Mouse (Mus musculus) cerebellum, adult 9-11 months (tissue): ENCODE measurements at regions not wholly inside any gene's neighbourhood (a gene's known extent, or its start where the extent isn't known, plus 50 kb on each side); places are given as distances from the start of the nearest gene placed in this dataset.

Source experiments
- DNase-seq: peaks from one replicate; pipeline ENCODE4 v3.0.0; 2022

DNA sequence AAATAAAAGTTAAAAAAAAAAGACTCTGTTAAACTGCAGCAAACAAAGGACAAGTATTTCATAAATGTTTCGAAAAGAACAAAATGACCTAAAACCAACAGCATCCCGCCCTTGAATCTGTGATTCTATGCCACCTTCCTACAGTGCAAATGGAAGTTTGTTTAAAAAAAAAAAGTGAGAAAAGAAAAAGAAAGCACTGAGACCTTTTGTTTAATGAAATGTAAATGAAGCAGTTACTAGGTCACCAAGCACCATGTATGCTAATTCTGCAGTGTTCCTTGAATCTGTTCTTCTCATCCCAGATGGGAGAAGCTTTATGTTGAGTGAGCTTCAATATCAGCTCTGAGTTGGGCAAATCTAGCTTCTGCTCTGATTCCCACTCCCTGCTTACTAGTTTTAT is 64.8 kb downstream of the Dnajb9 start:
- no peak for DNase-seq

DNA sequence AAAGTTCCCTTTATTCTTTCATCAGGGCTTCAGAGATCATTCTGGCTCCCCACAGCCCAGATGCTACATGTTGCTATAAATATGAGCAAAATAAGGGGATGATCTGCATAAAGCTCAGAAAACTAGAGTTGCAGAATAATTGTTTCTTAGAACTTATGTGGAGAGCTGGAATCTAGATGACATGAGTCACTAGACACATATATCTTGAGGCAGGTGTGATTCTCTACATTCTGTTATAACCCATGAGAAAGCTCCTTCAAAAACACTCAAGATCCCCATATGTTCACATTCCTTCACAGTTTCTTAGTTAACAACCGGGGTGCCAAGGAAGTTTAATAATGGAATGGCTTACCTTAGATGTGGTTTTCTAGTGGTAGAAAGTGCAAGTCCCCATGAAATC is 71.1 kb downstream of the Dnajb9 start:
- DNase-seq, result no peak

DNA sequence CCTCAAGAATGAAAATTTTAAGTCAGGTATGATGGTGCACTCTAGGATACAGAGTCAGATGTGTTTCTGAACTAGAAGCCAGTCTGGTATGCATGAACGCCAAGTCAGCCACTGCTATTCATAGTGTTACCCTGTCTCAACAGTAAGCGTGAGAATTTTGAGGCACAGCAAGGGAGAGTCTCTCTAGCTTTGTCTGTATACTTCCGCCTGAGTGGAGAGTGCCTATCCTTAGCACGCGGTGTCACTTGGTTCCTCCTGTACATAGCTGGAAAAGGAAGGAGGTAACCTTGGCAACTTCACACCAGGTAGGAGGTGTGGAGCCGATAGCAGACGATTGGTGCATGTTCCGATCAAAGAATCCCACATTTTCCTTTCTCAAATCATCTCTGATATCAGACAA is 81.3 kb downstream of the Dnajb9 start:
- no peak for DNase-seq

DNA sequence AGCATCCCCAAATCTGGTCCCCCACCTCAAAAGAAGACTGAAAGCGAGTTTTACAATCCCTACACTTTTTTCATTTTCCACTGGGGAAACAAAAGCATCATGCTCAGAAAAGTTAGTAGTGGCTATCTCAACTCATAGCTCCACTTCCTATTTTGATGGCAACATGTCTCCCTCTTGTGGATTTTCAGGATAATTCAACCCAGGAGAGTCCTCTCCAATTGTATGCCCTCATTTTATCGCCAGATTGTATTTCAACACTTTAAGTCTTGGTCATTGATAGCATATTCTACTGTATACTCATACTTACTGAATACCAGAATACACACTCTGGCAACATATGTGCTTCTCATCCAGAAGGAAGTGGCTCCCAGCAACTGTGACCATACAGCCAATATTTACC is 105.0 kb downstream of the Dnajb9 start:
- no peak for DNase-seq

DNA sequence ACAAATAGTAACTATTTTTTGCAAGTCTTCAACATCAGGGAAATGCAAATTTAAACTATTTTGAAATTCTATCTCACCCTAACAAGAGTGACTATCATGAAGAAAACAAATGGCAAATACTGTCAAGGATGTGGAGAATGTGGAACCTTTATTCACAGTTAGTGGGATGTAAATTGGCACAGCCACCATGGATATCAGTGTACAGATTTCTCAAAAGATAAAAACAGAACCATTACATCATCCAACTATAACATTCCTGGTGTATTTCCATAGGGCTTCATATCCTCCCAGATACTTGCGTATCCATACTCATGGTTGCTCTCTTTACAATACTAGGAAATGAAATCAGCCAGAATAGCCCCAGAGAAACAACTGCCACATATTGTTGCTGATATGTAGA is 110.9 kb downstream of the Dnajb9 start:
- no peak for DNase-seq

DNA sequence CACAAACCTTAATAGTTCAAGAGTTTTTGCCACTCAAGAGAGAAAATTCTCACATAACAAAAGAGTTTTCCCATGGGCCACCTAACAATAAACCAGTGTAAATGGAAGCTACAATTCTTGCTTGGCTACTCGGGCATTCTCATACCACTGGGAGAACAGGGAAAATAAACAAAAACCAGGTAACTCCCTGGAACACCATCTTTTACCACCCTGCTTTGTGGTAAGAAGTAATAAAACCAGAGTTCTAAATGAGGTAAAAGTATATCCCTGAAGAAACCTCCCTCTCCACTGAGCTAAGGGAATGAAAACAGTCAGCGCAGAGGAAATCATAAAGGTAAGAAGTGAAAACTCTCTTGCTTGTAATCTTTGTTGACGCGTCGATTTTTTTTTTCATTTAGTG is 138.4 kb downstream of the Dnajb9 start:
- DNase-seq, result no peak

DNA sequence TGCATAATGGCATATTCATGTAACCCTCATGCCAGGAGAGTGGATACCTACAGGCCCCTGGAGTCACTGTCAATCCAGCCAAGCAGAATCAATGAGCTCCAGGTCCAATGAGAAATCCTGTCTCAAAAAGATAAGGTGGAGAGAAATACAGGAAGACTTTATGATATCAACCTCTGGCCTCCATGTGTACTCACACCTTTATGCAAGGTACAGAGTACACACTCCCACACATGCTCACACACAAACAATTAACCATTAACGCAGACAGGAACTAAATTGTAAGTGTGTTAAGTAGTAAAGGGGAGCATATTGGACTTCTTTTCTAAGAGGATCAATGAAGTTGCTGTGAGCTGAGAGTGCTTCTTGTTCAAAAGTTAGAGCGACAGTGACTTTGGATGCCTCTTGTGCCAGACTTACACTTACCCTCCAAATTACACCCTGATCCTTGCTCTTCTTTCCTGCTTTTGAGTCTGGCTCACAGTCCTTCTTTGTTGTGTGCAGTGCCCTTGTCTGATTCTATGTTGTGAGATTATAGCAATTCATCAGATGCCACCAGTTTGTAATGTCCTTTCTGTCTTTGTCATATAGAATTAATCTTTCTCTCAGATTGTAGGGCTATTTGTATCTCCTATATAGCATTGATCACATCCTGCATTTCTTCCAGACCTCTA is 153.5 kb downstream of the Dnajb9 start:
- no peak for DNase-seq

DNA sequence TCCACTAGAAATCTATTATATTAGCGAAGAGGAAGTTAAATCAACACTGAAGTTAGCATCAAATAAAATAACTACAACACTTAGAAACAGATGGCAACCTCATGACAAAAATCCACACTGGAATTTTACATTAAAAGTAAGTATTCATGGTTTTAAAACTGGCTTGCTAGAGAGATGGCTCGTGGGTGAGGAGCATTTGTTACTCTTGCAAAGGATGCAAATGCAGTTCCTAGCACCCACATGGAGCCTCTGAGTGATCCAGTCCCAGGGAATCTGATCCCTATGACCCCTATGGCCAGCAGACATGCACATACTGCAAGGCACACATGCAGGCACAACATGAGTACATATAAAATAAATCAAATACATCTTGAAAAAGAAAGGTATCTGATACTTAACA is 164.3 kb downstream of the Dnajb9 start:
- no peak for DNase-seq

DNA sequence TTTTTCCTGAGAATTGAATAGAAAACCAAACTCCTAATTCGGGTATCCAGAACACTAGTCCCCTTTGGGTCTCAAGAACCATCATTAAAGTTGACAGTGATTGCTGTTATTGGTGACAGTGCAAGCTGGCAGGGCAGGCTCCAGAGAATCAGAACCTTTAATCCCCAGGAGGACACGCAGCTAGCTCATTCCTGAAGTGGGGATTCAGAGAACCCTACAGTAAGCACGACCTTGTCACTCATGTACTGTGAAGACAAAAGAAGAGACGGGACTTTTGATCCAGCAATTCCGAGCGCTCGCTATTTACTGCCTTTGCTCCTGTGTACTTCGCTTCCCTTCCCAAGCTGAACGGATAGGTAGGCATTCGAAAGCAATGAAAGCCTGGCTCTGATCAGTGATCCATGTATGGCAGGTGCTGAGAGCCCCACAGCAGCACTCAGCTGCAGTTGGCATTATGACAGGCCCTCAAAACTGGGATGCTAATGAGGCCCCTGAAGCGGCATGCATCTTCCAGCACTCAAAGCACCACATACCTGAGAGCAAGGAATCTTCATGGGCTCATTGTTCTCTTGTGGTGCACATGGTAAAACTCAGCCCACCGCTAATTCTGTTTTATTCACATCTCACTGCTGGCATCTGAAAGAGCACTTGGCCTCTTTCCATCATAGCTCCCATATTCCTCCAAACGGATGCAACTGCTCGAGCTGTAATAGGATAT is 165.6 kb downstream of the Dnajb9 start:
- no peak for DNase-seq

DNA sequence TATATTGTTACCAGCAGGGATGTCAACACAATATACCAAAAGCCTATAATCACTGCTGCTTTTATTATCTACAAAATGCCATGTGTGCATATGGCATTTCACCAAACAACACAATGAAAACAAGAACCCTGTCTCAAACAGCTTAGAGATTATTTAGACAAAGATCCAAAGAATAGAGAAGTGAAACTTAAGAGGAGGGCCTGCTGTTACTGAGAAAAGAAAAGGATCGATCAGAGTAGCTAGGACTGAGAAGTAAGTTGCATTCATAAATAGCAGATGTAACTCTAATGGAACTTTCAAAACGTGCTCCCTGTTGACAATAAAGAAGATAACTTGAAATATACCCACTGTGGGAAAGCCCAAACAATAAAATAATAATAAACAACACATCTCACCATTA is 203.3 kb downstream of the Dnajb9 start:
- DNase-seq, result no peak

DNA sequence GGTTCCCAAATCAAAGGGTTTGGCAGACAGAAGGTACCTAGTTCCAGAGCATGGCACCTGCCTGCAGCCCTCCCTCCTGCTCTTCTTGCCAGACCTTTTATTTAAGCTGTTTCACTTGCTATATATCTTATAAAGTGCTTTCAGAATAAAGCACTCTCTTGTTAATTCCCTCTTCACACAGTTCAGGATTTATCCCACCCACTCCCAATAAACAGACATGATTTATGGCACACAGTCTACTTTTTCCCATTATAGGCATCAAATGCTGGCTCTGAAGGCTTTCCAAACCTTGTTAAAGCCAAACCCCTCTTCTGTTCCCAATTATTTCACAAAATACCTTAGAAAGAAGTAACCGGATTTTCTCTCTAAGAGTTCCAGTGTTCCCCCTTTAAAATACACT is 226.6 kb downstream of the Dnajb9 start:
- DNase-seq, result no peak

DNA sequence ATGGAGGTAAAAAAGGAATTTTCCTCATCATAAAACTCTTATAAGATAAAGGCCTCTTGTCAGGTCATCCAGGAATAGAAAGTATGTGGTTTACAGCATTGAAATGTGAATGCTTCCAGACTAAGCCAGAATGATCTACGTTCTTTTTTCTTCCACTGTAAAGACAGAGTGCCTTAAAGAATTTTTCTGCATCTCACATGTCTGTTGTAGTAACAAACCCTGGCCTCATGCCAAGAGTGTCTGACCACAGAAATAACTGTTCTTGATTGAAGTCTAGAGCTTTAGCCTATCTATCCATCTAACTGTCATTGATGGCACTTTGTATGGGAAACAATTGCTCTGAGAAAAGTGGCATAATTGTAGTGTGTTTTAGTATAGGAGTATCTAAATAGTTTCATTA is 246.2 kb downstream of the Dnajb9 start:
- DNase-seq, result no peak

DNA sequence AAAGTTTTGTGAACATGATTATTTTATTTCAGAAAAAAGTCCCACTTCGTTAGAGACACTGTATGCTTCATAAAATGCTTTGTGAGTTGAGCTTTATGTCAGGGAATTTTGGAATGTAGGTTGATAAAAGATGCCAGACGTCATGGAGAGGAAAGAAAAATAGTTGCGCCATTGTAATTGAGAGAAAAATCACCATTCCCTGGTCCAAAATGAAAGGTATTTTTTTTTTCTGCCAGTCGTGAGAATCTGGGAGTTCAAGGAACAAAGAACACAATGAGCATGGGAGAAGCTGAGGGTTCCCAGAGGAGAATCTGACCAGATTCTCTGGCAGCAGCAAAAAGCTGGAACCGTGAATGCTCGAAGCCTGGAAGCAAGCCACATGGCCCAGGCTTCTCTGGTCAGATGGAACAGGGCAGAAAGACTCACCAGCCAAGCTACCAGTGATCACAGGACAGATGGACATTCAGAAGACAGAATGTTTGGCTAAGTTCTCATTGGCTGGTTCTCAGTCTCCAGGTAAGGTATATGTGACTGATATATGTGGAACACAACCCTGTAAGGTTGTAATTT is 247.5 kb downstream of the Dnajb9 start:
- peak; percentile 88 for DNase-seq

DNA sequence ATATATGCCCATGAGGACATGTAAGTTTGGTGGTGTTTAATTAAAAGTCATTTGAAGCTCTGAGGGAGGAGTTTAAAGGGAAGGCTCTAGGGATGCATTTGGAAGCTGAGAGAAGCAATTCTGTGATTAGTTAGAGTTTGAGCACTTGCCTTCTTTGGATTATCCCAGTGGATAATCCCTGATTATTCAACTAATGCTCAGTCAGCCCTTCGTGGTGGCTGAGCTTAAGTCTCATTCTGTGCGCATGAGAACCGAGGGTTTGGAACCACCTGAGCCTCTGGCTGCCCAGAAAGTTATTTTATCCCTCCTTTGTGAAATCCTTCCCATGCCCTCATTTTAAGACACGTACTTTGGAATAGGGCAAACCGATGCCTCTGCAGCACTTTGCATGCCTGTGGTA is 285.9 kb downstream of the Dnajb9 start:
- no peak for DNase-seq

DNA sequence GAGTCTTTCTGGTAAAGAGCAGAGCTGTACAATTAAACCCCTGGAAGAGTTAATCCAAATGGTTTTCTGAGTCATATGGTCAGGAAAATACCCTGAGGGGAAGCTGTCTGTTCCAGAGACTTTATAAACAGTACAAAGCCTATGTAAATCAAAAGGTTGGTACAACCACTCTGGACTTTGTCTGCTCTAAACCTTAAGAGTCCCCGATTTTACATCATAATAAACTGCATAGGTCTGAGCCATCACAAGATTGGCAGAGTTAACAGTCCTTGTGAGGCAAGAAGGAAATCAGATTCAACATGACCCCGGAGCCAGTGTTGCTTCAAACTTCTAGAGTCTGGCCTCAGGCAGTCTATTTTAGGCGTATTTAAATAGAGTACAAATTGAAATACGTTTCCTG is 289.7 kb downstream of the Dnajb9 start:
- DNase-seq, result no peak

DNA sequence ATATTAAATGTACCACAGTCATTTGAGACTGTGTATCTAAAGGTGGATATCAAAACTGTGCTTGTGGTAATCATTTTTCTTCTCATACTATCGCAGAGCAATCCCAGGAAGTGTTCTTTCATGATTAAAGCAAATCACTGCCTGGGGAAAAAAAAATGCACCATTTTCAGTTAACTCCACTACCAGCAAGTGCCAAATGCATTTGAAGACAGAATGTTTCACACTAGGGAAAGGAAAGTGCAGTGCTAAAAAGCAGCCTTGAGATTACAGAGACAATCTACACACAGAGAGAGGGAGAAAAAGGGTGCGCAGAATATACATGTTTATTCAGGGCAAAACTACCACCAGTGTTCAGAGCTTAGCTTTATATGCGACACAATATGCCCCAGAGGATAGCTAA is 291.0 kb downstream of the Dnajb9 start:
- DNase-seq, result no peak

DNA sequence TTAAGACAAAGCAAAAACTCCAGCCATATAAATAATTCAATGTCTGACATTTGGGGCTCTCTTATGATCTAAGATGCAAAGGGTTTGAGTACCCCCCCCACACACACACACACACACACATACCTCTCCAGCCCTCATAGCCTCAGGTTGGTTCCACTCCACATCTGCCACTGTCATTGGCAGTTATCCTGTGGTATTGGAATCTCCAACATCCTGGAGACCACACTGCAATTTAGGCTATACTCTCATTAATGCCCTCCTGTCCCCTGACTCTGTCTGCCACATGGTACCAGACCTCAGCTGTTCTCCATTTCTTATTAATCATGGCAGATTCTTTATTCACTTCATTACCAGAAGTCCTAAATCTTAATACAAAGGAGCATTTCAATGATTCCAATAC is 293.3 kb downstream of the Dnajb9 start:
- DNase-seq, result no peak

DNA sequence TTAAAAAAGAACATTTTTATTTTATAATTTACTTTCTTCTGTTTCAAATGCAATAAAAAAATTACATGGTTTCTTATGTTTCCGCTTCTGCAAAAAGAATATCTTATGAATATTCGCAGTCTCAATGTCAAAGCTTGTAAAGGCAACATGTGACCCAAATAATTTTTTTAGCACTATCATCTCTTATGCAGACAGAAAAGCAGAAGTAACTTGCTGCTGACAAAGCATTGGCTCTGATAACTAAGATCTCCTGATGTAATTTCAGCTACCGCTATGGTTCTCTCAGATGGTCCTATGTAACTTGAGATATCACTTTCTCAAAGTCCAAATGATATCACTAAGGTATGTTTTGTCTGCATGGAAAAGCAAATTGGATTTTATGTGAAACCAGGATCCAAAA is 310.9 kb downstream of the Dnajb9 start:
- no peak for DNase-seq

DNA sequence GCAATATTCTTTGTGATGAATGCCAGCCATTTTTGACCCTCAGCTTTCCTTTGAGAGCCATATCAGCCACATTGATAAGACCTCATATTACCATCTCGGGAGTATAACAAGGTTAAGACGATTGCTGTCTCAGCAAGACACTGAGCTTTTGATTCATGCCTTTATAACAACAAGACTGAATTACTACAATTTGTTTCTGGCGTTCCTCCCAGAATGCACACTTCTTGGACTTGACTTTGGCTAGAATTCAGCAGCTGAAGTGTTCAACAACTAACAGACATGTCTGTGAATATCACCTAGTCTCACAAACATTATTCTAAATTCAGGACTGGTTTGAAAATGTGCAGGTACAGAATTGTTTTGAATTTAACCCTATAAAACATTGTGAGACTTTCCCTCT is 324.5 kb downstream of the Dnajb9 start:
- no peak for DNase-seq

DNA sequence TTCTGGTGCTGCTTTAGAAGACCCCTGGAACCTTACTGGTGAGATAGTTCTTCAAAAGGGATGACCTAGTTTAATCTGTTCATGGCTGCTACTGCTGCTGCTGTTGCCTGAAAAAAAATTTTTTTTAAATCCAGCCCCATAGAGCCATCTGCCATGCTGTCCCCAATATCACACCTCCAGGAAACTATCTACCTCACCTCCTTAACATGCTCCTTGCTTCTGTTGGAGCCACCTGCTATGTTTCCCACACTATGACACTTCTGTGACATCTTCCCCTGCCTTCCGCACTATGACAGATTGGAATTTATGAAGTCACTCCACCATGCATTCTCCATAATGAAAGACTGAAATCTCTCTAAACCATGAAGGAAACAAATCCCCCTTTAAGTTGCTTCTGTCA is 349.6 kb downstream of the Dnajb9 start:
- DNase-seq, result no peak

DNA sequence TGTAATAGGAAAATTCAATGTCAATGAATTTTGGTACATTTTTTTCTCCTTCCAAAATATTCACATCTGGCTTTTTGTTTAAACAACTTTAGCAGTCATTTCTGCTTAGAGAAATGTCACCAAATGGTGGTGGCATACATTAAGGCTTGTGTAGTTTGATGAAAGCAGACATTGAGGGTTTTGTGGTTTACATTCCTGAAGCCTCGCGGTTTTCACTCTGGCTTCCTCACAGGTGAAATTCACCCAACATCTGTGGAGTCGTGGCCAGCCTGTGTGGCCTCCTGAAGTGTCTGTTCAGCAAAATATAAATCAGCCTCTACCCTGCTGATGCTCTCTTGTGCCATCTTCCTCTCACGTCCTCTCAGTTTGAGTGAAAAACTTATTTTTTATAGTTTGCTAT is 353.8 kb downstream of the Dnajb9 start:
- no peak for DNase-seq

DNA sequence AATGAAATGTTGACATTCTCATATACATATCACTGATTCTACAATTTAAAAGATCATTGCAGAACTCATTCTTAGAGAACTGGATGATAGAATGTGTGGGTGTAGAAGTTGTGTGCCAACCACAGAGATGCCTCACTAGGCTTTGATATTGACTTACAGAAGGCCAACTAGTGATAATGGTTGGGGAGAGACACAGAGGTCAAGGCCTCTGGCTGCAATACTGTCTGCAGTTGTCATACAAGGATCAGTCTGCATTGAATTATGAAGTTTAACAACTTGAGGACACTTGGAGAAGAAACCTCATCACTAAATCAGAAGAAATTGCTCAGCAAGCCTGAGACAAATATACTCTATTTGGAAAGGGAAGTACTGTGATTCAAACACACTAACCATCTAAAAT is 357.9 kb downstream of the Dnajb9 start:
- no peak for DNase-seq

DNA sequence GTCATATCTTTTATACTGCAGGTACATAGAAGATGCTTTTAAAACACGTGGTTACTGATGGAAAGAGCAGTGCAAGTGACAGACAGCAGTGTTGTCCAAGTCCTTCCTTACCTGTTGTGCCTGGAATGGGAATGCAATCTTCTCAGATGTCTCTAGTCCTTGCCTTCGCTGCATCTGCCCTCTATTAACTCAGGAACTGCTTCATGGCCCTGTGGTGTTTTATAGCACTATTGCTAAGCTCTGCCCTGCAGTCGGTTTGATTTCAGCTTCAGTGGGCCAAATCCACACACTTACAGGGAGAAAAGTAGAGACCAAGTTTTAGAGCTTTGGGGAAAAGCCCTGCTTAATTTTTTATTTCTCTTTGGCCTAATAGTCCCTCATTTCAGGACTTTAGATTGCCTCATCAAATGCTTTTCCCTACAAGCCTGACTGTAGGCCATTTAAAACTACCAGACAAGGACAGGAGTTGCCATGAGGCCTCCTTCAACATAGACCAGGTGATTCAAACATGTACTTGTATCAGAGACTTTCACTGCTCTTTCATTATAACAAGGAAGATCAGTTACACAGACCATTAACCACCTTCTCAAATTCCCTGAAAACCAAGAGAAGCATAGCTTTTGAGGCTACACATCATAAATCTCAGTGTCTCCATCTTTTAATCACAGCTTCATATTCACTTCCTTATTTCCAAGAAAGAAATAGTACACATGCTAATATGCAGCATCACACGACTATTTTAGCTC is 358.7 kb downstream of the Dnajb9 start:
- DNase-seq, result no peak

DNA sequence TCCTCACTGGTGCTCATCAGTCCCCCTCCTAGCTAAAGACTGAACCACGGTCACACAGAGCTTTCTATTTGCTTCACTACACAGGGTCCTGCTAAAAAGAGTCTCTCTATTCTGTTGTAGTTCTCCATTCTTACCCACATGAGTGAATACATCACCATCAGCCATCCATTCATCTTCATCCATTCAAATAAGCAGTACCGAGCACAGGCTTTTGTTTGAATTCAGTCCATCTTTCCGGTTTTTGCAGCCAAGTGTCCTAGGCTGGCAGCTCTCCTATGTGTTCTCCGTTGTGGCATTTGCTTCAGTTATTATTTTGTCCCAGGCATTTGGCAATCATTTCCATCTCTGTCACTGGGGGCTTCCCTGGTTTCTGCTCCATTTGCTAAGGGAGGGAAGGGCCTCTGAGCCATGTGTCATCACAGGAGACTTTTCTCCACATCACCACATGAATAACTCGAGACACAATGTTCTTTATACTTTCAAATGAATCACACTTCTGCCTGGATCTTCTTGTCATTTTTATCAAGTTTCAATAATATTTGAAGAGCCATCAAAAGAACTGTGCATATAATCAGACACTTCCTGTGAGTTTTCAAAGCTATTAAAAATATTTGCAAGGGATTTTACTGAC is 366.1 kb downstream of the Dnajb9 start:
- DNase-seq, result no peak
